Mouse (Mus musculus) skeletal muscle tissue, adult 2 months (tissue): ENCODE measurements around the gene Bmpr2.
A peak's percentile ranks its signal among the peaks of the same experiment; 100 is the strongest.

Source experiments
- DNase-seq: peaks from one replicate; pipeline ENCODE4 v3.0.0-alpha.2; 2012; ENCODE audit warnings: low read depth, low spot score

The Bmpr2 gene

GRCm38 (mm10) chr1:59899679-59900078 is 136.5 kb downstream of the Bmpr2 start:
- no peak for DNase-seq

DNA sequence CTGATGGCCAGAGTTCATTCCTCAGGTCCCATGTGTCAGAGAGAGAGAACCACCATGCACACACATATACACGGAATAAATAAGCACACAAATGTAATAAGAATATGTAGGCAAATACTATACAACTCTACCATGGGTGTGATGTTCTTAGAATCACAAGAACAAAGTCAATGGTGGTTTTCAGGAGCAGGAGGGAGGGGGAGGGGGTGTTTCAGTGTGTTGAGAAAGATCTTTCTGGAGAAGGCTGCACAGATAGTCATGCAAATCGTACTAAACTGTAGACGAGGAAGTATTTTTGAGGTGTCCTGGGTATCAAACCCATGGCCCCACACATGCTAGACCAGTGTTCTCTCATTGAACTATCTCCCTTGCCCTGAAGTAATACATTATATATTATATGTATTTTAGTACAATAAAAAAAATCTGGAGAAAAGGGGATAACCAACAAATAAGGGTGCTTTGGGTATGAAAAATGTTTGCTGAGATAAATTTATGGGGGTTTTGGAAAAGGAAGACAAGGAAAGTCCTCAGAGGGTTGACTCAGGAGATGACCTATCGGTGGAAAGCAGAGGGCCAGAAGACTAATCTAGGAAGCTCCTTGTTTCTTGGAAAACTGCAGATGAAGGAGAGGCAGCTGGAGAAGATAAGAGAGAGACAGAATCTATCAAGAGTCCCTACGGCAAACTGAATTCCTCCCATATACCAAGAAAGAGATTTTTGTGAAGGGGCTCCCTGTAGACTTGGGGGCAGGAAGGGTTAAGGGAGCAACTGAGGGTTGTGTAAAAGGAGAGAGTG is 138.1 kb downstream of the Bmpr2 start:
- DNase-seq: no peak

- peak; percentile 16 for DNase-seq
These were observed 139.4 kb downstream of the Bmpr2 start for GRCm38 (mm10) chr1:59902634-59903033.

- DNase-seq: no peak
These were observed 141.6 kb downstream of the Bmpr2 start for GRCm38 (mm10) chr1:59904630-59905295.

DNA sequence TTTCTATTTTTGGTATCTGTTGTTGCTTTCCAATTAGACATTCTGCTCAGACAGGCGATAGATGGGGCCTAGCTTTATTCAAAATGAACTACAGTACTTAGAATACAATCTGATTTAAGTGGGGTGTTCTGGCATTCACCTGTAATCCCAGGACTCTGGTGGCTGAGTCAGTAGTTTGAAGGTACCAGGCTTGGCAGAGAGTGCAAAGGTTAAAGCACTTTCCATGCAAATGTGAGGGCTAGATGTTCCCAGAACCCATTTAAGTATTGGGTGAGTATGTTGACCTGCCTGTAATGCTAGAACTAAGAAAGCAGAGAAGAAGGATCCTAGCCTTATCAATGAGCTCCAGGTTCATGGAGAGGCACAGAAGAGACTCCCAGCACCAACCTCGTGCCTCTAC is 142.7 kb downstream of the Bmpr2 start:
- no peak for DNase-seq

- DNase-seq: no peak
These were observed 143.8 kb downstream of the Bmpr2 start for GRCm38 (mm10) chr1:59906819-59907521.

DNA sequence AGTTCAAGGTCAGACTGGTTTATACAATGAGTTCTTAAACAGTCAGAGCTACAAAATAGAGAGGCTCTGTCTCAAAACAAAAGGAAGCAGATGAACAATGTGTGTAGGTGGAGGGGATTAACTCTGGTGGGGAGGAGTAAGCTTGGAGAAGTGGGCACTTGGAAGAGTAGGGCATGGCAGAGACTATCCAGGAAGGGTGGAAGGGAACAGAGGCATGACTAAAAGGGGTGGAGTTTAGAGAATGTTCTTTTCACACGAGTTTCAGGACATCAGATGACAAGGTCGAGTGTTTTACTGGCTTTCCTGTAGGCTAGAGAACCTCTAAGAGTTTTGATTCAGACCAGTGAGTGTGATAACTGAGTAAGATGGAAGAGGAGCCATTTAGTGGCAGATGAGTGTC is 144.5 kb downstream of the Bmpr2 start:
- DNase-seq: no peak

- no peak for DNase-seq
These were observed 147.7 kb downstream of the Bmpr2 start for GRCm38 (mm10) chr1:59910941-59911340.

DNA sequence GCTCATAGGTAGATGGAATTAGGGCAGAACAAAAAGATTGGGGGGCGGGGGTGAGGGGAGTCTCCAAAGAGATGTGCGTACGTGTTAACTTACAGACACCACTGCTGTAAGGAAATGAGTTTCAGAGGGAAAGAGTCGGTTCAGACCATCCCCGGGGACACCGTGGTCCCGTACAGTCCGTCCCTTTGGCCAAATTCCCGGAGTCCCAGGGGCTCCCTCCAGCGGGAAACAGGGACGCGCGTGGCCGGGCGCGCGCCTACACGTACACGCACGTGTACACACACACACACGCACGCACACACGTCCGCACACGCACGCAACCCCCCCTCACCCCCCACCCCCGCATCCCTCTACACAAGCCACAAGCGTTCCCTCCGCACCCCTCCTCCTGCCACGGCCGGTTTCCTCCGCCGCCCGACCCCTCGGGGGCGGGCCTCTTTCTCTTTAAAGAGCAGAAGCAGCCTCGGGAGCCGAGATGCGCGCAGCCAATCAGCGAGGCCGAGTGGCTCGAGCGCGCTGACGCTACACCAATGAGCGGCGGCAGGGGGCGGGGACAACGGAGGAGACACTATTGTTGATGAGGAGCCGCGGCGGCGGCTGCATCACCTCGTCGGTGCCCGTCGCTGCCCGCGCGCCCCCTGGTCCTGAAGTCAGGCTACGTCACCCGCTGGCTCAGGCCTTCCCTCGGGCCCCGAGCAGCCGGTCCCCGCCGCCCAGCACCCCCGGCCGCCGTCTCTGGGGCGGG is 149.4 kb downstream of the Bmpr2 start, which contains the start of gene Fam117b:
Gene Fam117b, plus strand, starts transcription at position 594 of the 745 bp plus-strand sequence.
- peak; percentile 94 for DNase-seq

DNA sequence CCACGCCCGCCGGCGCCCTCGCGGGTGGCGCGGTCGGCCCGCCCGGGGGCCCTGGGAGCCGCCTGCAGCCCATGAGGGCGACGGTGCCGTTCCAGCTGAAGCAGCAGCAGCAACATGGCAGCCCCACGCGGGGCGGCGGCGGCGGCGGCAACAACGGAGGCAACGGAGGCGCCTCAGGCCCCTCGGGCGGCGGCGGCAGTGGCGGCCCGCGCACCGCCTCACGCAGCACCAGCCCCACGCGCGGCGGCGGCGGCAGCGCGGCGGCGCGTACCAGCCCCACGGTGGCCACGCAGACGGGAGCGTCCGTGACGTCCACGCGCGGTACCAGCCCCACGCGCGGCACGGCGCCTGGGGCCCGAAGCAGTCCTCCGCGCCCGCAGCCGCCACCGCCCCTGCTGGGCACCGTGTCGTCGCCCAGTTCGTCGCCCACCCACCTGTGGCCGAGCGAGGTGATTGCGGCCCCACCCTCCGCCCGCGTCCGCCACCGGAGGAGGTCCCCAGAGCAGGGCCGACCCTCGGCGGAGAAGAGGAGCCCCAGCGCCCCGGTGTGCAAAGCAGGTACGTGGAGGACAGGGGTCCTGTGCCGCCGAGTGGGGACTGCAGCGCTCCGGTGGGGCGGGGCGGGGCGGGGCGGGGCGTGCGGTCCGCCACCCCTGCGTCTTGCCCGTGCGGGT is 150.1 kb downstream of the Bmpr2 start:
- no peak for DNase-seq

DNA sequence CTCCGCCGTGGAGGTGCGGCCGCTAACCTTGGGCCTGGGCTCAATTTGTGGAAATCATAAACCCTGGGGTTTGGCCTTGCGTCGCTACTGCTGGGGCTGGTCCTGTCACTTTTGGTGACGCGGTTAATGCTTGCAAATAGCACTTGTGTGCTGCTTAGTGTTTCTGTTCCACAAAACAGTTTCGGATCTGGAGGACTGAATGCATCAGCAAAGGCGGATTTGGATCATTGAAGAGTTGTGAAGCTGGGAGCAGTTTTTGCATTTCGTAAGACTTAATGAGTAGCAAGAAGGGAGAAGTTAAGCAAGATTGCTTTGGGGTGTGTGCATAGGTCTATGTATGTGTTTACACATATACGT is 150.6 kb downstream of the Bmpr2 start:
- peak; percentile 38 for DNase-seq

DNA sequence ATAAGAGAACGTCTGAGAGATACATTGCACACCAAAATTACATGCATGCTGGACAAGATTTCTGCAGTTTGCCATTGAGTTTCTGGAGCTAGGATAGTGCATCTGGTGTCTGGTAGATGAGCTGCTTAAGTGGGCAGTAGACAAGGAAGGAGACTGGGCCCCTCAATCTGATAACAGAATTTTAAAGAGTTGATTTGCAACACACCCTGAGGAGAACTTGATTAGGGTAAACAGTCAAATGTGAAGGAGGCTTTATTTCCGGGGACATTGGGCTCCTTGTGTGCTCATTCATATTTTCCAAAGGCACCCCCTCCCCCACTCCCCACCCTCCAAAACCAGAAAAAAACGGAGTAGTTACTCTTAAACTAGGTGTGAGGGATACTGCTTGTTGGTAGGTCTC is 151.6 kb downstream of the Bmpr2 start:
- no peak for DNase-seq

DNA sequence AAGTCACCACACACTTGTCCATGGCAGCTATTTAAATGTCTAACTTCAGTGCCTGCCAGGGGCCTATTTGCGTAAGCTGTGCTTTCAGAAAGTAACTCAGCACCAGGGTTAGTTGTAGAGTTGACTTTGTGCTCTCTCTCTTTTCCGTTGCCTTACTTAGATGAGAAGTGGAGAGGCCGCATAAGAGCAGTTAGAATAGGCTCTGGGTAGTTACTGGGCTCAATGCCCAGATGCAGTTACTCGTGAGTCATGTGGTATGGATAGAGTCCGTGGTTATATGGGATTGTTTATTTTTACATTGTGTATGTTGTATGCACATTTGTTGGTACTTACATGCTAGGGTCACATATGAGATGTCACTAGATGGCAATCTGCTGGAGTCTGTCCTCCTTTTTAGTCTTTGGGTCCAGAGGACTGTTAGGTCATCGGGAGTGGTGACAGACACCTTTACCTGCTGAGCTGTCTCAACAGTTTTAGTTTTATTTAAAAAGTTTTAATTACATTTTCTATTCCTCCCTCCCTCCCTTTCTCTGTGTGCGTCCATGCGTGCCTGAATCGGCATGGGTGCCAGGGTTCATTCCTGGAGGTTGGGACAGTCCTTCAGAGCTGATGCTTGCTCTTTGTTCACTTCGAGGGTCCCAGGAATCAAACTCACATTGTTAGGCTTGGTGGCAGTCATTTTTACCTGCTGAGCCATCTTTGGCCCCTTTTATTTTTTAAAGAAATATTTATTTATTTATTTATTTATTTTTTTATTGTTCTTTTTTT is 152.8 kb downstream of the Bmpr2 start:
- no peak for DNase-seq

- no peak for DNase-seq
These were observed 154.2 kb downstream of the Bmpr2 start for GRCm38 (mm10) chr1:59917401-59917800.

- DNase-seq: no peak
These were observed 154.9 kb downstream of the Bmpr2 start for GRCm38 (mm10) chr1:59918075-59918474.

DNA sequence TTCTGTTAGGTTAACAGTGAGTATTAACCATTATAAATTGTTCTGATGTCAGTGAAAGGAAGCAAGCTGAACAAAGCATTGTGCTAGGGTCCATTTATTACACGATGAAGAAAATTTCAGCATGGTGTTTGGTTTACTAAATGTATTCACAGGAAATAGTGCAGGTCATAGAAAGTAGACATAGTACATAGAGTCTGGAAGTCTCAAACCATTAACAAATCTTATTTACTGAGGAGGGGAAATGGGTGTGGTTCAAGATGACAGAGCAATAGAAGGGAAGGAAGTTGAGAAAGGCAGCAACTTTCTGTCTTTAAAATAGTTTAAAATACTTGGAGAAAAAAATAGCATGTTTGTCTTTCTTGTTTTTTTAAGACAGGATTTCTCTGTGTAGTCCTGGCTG is 160.0 kb downstream of the Bmpr2 start:
- DNase-seq: no peak

- DNase-seq: no peak
These were observed 160.5 kb downstream of the Bmpr2 start for GRCm38 (mm10) chr1:59923673-59924072.

- no peak for DNase-seq
These were observed 161.2 kb downstream of the Bmpr2 start for GRCm38 (mm10) chr1:59924411-59924810.

GRCm38 (mm10) chr1:59926021-59926672 is 162.9 kb downstream of the Bmpr2 start:
- DNase-seq: no peak

DNA sequence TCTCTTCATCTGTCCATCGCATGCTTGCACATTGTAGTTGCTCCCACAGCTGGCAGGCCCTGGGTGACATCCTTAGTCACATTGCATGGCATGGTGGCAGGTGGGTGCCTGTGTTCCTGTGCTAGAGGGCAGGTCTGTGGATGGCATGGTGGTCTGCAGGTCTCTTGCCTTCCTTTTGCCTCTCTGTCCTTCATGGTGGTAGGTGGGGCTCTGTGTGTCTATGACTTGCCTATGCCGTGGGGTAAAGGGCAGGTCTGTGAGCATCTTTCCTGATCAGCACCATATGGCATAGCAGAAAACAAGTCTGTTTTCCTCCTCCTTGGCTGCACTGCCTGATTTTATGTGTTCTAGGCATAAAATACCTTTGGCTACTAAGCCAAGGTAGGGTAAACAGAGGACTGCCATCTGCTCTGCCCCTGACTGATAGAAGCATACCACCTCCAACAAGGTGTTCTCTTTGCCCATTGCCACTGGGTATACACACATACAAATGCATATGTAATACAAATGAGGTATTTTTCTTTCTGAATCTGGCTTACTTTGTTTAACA is 164.0 kb downstream of the Bmpr2 start:
- DNase-seq: no peak
